1 mouse cellular context compared by ENCODE assay signal in the genomic region with DNA sequence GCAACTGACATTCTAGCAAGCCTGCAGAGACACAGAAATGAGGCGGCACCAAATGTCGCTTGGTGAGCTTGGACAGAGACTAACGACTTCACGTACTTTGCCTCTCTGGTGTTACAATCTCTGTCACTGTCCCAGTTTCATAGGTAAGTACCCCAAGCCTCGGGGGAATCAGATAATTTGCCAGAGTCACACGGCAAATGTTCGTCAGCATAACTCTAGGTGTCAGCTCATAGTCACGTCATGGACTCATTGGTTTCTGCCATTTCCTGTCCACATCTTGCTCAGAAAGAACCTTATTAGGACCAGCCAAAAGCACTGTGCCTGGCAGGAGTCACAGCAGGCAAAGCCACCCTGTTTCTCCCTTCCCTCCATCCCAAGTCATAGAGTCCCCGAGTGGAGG.
TF ChIP-seq lines count a peak whose summit lies in the region.

No protein-coding gene starts in this region.

TF ChIP-seq in CH12.LX, 34 proteins besides CTCF, POLR2A, EP300 and RAD21:
- TF ChIP-seq ETS1 (conservative IDR thresholded peaks at IDR 0.05; ENCODE audit: low read depth, low read length) = peak; percentile 71
- peak; percentile 38; the same call in 1 of the 2 replicates for TF ChIP-seq IRF4 (IDR thresholded peaks at IDR 0.05; ENCODE audit: low read depth, low read length)
- no peak for TF ChIP-seq SIN3A (IDR thresholded peaks at IDR 0.05; ENCODE audit: low read length)
- no peak for TF ChIP-seq ZNF384 (IDR thresholded peaks at IDR 0.05; ENCODE audit: low read depth, low read length)
- TF ChIP-seq NELFE (IDR thresholded peaks at IDR 0.05; ENCODE audit: low read depth, low read length) = no peak
- TF ChIP-seq USF2 (conservative IDR thresholded peaks at IDR 0.05; ENCODE audit: low read depth, low read length) = no peak
- TF ChIP-seq MAX (IDR thresholded peaks at IDR 0.05; ENCODE audit: low read length) = no peak
- no peak for TF ChIP-seq NRF1 (IDR thresholded peaks at IDR 0.05; ENCODE audit: low read depth, low read length)
- no peak for TF ChIP-seq CHD2 (IDR thresholded peaks at IDR 0.05; ENCODE audit: low read length)
- TF ChIP-seq HCFC1 (IDR thresholded peaks at IDR 0.05; ENCODE audit: low read depth, low read length) = no peak
- TF ChIP-seq JUN (IDR thresholded peaks at IDR 0.05; ENCODE audit: insufficient read depth, low read depth, low read length) = no peak
